Mouse (Mus musculus): ENCODE data around the gene Hebp1. TPM values are rescaled to one million over a fixed set of nuclear protein-coding genes. Genes with fewer than 3 reads are reported as not detected.

The Hebp1 gene
- polyA plus RNA-seq, 1 experiment from 2014 or later = 3.0 TPM

DNA sequence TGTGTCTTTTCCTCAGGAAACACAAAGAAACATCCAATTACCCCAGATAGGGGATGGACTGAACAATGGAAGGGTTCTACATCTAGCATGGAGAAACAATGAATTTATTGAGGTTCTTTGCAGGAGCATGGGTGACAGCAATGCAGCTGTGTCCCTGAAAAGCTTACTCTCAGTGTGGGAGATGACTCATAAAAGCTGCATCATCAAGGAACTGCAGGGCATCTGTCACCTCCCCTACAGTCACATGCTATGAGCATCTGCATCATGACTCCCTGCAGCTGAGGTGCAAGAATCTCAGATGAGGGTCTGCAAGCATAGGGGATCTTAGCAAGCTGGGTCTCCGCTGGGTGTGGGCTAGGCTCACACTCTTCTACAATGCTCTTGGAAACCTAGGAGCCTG lies 22.8 kb downstream of the Hebp1 start:
- no peaks in the 10 kb centered on the region for H3K27me3 ChIP-seq (ENCODE audit: control insufficient read depth, insufficient read depth, low read length)
- no peaks in the 10 kb centered on the region for H3K4me1 ChIP-seq (ENCODE audit: control insufficient read depth, insufficient read depth, low read length)
- no peaks in the 10 kb centered on the region for H3K9me3 ChIP-seq (ENCODE audit: control insufficient read depth, low read length)
- H3K4me2 ChIP-seq (ENCODE audit: low read depth) = no peak overlapping the region
- 100% methylated on average over 1 of the region's 1 CpGs for WGBS
- H3K4me3 ChIP-seq (ENCODE audit: low read depth, low read length) = no peak overlapping the region
- H3K36me3 ChIP-seq (ENCODE audit: control insufficient read depth, insufficient read depth, low read length) = no peaks in the 10 kb centered on the region
- ATAC-seq (ENCODE audit: insufficient read depth, low FRiP score, low TSS enrichment) = no peak
- H3K27ac ChIP-seq (ENCODE audit: low read depth, low read length) = no peak overlapping the region
- DNase-seq (ENCODE audit: low spot score) = no peak
- H3K9ac ChIP-seq (ENCODE audit: low read length) = no peak overlapping the region

- Histone ChIP-seq H3K36me3 (ENCODE audit: control insufficient read depth, insufficient read depth, low read length) (no peaks in the 10 kb centered on the region), H3K9me3 (ENCODE audit: control insufficient read depth, low read length) (no peaks in the 10 kb centered on the region), H3K27me3 (ENCODE audit: control insufficient read depth, insufficient read depth, low read length) (no peaks in the 10 kb centered on the region), H3K4me1 (ENCODE audit: control insufficient read depth, insufficient read depth, low read length) (no peaks in the 10 kb centered on the region), H3K4me2 (ENCODE audit: low read depth) (no peak overlapping the region), H3K27ac (ENCODE audit: low read depth, low read length) (no peak overlapping the region), H3K4me3 (ENCODE audit: low read depth, low read length) (no peak overlapping the region), H3K9ac (ENCODE audit: low read length) (no peak overlapping the region)
- 68% methylated on average over 14 of the region's 14 CpGs for WGBS
- DNase-seq (ENCODE audit: low spot score) = no peak
- ATAC-seq (ENCODE audit: insufficient read depth, low FRiP score, low TSS enrichment) = no peak
Observed at GRCm38 (mm10) chr6:135171736-135172135, 26.1 kb downstream of the Hebp1 start.

DNA sequence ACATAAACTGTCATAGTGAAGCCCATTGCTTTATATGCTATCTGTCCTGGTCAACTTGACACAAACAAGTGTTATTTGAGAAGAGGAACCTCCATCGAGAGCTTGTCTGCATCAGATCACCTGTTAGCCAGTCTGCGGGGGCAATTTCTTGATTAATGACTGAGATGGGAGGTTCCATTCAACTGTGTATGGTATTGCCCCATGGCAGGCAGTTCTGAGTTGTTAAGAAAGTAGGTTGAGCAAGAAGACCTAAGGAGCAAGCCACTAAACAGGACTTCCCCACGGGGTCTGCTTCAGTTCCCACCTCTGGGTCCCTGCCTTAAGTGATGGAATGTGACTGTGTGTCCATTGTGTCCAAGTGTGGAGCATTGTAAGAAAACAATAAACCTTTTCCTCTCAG lies 28.6 kb downstream of the Hebp1 start:
- no peak overlapping the region for H3K4me3 ChIP-seq (ENCODE audit: low read depth, low read length)
- no peaks in the 10 kb centered on the region for H3K4me1 ChIP-seq (ENCODE audit: control insufficient read depth, insufficient read depth, low read length)
- DNase-seq (ENCODE audit: low spot score) = no peak
- no peaks in the 10 kb centered on the region for H3K27me3 ChIP-seq (ENCODE audit: control insufficient read depth, insufficient read depth, low read length)
- no peaks in the 10 kb centered on the region for H3K36me3 ChIP-seq (ENCODE audit: control insufficient read depth, insufficient read depth, low read length)
- ATAC-seq (ENCODE audit: insufficient read depth, low FRiP score, low TSS enrichment) = no peak
- H3K9me3 ChIP-seq (ENCODE audit: control insufficient read depth, low read length) = no peaks in the 10 kb centered on the region
- no peak overlapping the region for H3K4me2 ChIP-seq (ENCODE audit: low read depth)
- no peak overlapping the region for H3K27ac ChIP-seq (ENCODE audit: low read depth, low read length)
- WGBS = 84% methylated on average over 3 of the region's 3 CpGs
- H3K9ac ChIP-seq (ENCODE audit: low read length) = no peak overlapping the region

DNA sequence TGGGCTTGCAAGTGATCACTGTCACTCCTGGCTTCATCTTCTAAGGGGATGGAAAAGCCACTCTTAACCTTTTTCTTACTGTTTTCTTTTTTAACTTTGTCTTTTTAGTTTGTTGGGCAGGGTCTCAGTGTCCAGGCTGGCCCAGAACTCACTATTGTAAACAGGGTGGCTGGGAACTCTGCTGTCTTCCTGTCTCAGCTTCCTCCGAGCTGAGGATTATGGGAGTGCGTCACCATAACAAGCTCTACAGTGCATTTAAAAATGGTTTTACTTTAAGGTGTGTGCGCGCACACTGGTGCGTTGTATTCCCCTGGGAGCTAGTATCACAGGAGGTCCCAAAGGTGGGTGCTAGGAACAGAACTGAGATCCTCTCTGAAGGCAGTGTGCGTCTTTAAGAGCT lies 29.4 kb downstream of the Hebp1 start:
- H3K9ac ChIP-seq (ENCODE audit: low read length) = peak overlapping the region; percentile 69; the same call in 1 of the 2 replicates
- no peak for ATAC-seq (ENCODE audit: insufficient read depth, low FRiP score, low TSS enrichment)
- WGBS = 76% methylated on average over 6 of the region's 6 CpGs

DNA sequence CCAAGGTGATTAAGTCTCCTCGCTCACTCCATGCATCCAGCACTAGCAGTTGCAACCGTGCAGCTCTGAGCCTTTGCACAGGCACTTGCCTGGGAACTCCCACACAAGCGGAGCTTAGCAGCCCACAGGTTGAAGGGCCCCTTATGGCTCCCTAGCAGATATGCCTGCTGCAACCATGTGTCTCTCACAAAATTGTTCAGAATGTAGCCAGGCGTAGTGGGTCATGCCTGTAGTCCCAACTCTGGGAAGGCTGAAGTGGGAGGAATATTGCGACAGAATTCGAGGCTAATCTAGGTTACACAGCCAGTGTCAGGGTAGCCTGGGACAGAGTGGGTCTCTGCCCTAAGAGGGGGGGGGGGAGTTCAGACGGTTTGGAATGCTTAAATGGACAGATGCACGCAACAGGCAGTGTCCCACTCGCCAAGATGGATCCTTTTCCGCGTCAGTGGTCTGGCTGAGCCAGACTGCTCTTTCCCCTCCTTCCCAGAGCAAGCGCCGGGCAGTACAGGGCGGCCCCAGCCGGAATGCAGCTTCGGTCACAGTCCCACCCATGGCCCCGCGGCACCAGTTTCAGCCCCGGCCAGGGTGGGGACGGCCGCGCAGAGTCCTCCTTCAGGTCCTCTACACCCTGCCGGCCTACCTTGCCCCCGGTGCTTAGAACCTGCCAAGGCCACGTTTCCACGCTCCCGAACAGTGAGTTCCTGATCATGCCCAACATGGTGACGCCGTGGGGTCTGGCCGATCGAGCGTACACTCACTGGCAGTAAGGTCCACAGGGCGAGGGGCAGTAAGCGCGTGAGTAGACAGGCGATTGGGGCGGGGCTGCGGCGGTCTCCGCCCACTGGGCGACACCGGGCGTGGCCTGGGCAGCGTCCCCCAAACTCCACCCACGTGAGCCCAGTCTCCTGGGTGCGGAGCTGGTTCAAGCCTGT lies 30.2 kb downstream of the Hebp1 start:
- ATAC-seq (ENCODE audit: insufficient read depth, low FRiP score, low TSS enrichment) = peak; percentile 91
- Histone ChIP-seq H3K9ac (ENCODE audit: low read length) (peak overlapping the region; percentile 69), H3K36me3 (ENCODE audit: control insufficient read depth, insufficient read depth, low read length) (no peaks in the 10 kb centered on the region), H3K4me3 (ENCODE audit: low read depth, low read length) (peak overlapping the region; percentile 46), H3K9me3 (ENCODE audit: control insufficient read depth, low read length) (no peaks in the 10 kb centered on the region), H3K27me3 (ENCODE audit: control insufficient read depth, insufficient read depth, low read length) (no peaks in the 10 kb centered on the region), H3K4me2 (ENCODE audit: low read depth) (peak overlapping the region; percentile 87), H3K4me1 (ENCODE audit: control insufficient read depth, insufficient read depth, low read length) (no peaks in the 10 kb centered on the region), H3K27ac (ENCODE audit: low read depth, low read length) (no peak overlapping the region)
- WGBS = 4% methylated on average over 46 of the region's 46 CpGs
- peak; percentile 88 for DNase-seq (ENCODE audit: low spot score)

More for the DNA sequence above, 29.4 kb downstream of the Hebp1 start:
- Histone ChIP-seq H3K9me3 (ENCODE audit: control insufficient read depth, low read length) (no peaks in the 10 kb centered on the region), H3K27me3 (ENCODE audit: control insufficient read depth, insufficient read depth, low read length) (no peaks in the 10 kb centered on the region), H3K36me3 (ENCODE audit: control insufficient read depth, insufficient read depth, low read length) (no peaks in the 10 kb centered on the region), H3K4me3 (ENCODE audit: low read depth, low read length) (peak overlapping the region; percentile 46), H3K27ac (ENCODE audit: low read depth, low read length) (no peak overlapping the region), H3K4me2 (ENCODE audit: low read depth) (peak overlapping the region; percentile 87), H3K4me1 (ENCODE audit: control insufficient read depth, insufficient read depth, low read length) (no peaks in the 10 kb centered on the region)
- no peak for DNase-seq (ENCODE audit: low spot score)

DNA sequence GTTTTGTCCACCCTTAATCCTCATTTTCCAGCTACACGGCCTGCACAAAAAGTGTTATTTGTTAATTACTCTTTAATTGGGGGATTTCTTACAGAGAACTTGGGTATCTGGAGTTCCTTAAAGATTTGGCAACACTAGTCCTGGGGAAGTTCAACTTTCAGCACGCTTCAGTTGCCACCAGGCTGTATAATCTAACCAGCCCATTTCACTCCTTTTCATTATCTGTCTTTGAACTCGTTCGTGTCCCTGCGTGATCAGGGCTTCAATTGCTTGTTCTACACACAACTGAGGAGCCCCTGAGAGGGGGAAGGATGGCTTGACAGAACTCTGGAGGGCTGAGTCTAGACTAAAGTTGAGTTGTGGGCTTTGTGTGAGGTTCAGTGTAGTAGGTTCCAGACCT lies 31.1 kb downstream of the Hebp1 start:
- no peaks in the 10 kb centered on the region for H3K9me3 ChIP-seq (ENCODE audit: control insufficient read depth, low read length)
- no peak overlapping the region for H3K4me2 ChIP-seq (ENCODE audit: low read depth)
- no peak overlapping the region for H3K4me3 ChIP-seq (ENCODE audit: low read depth, low read length)
- no peak overlapping the region for H3K27ac ChIP-seq (ENCODE audit: low read depth, low read length)
- DNase-seq (ENCODE audit: low spot score) (no peak), ATAC-seq (ENCODE audit: insufficient read depth, low FRiP score, low TSS enrichment) (no peak)
- H3K4me1 ChIP-seq (ENCODE audit: control insufficient read depth, insufficient read depth, low read length) = no peaks in the 10 kb centered on the region
- H3K27me3 ChIP-seq (ENCODE audit: control insufficient read depth, insufficient read depth, low read length) = no peaks in the 10 kb centered on the region
- H3K9ac ChIP-seq (ENCODE audit: low read length) = no peak overlapping the region
- H3K36me3 ChIP-seq (ENCODE audit: control insufficient read depth, insufficient read depth, low read length) = no peaks in the 10 kb centered on the region
- WGBS = 57% methylated on average over 5 of the region's 5 CpGs

- H3K27me3 ChIP-seq (ENCODE audit: control insufficient read depth, insufficient read depth, low read length) = no peaks in the 10 kb centered on the region
- DNase-seq (ENCODE audit: low spot score) (no peak), ATAC-seq (ENCODE audit: insufficient read depth, low FRiP score, low TSS enrichment) (no peak)
Observed at GRCm38 (mm10) chr6:135166262-135166661, 31.6 kb downstream of the Hebp1 start.

GRCm38 (mm10) chr6:135165706-135166105 lies 32.1 kb downstream of the Hebp1 start:
- DNase-seq (ENCODE audit: low spot score) = no peak
- whole genome bisulfite sequencing = 87% methylated on average over 2 of the region's 2 CpGs
- no peaks in the 10 kb centered on the region for H3K36me3 ChIP-seq (ENCODE audit: control insufficient read depth, insufficient read depth, low read length)

More at GRCm38 (mm10) chr6:135166262-135166661, 31.6 kb downstream of the Hebp1 start:
- Histone ChIP-seq H3K36me3 (ENCODE audit: control insufficient read depth, insufficient read depth, low read length) (no peaks in the 10 kb centered on the region), H3K4me3 (ENCODE audit: low read depth, low read length) (no peak overlapping the region), H3K4me1 (ENCODE audit: control insufficient read depth, insufficient read depth, low read length) (no peaks in the 10 kb centered on the region), H3K9me3 (ENCODE audit: control insufficient read depth, low read length) (no peaks in the 10 kb centered on the region), H3K27ac (ENCODE audit: low read depth, low read length) (no peak overlapping the region), H3K4me2 (ENCODE audit: low read depth) (no peak overlapping the region), H3K9ac (ENCODE audit: low read length) (no peak overlapping the region)
- WGBS = 80% methylated on average over 3 of the region's 3 CpGs

GRCm38 (mm10) chr6:135165191-135165590 lies 32.6 kb downstream of the Hebp1 start:
- Histone ChIP-seq H3K27ac (ENCODE audit: low read depth, low read length) (no peak overlapping the region), H3K4me2 (ENCODE audit: low read depth) (no peak overlapping the region), H3K27me3 (ENCODE audit: control insufficient read depth, insufficient read depth, low read length) (no peaks in the 10 kb centered on the region), H3K4me3 (ENCODE audit: low read depth, low read length) (no peak overlapping the region), H3K9me3 (ENCODE audit: control insufficient read depth, low read length) (no peaks in the 10 kb centered on the region), H3K4me1 (ENCODE audit: control insufficient read depth, insufficient read depth, low read length) (no peaks in the 10 kb centered on the region), H3K36me3 (ENCODE audit: control insufficient read depth, insufficient read depth, low read length) (no peaks in the 10 kb centered on the region), H3K9ac (ENCODE audit: low read length) (no peak overlapping the region)
- 78% methylated on average over 3 of the region's 3 CpGs for WGBS
- ATAC-seq (ENCODE audit: insufficient read depth, low FRiP score, low TSS enrichment) (no peak), DNase-seq (ENCODE audit: low spot score) (no peak)

More at GRCm38 (mm10) chr6:135165706-135166105, 32.1 kb downstream of the Hebp1 start:
- H3K27ac ChIP-seq (ENCODE audit: low read depth, low read length) = no peak overlapping the region
- H3K27me3 ChIP-seq (ENCODE audit: control insufficient read depth, insufficient read depth, low read length) = no peaks in the 10 kb centered on the region
- no peaks in the 10 kb centered on the region for H3K9me3 ChIP-seq (ENCODE audit: control insufficient read depth, low read length)
- no peak for ATAC-seq (ENCODE audit: insufficient read depth, low FRiP score, low TSS enrichment)
- H3K4me3 ChIP-seq (ENCODE audit: low read depth, low read length) = no peak overlapping the region
- H3K4me1 ChIP-seq (ENCODE audit: control insufficient read depth, insufficient read depth, low read length) = no peaks in the 10 kb centered on the region
- H3K4me2 ChIP-seq (ENCODE audit: low read depth) = no peak overlapping the region
- no peak overlapping the region for H3K9ac ChIP-seq (ENCODE audit: low read length)

Data from neural tube, embryonic 11.5 days (tissue).